ENCODE assay signal across 30 mouse cellular contexts in genomic region chr12:52146639-52147038, GRCm38 (mm10). TPM values are rescaled to one million over a fixed set of nuclear protein-coding genes. Genes with fewer than 3 reads are reported as not detected.
DNase-seq lines count a peak whose midpoint lies in the region; ATAC-seq and TF ChIP-seq lines count a peak whose summit lies in the region.
"Had no signal": no experiment of that assay in that cellular context is flagged by ENCODE, and none has a peak within 500 bp of the region (broad histone marks: within the 10 kb centered on the region; RNA-seq: fewer than 3 reads in every experiment).

No protein-coding gene starts in this region.

- no peak for TF ChIP-seq CTCF in MEL (IDR thresholded peaks at IDR 0.05 in 2 of 3, conservative IDR thresholded peaks at IDR 0.05 in 1 of 3; ENCODE audit: control insufficient read depth in 1 of 3, insufficient read depth in 1 of 3, low read depth in 2 of 3, low read length in 3 of 3, poor library complexity in 1 of 3, severe bottlenecking in 1 of 3)

- peaks cover 7% of the 10 kb centered on the region; the same call in 1 of the 2 replicates for H3K36me3 ChIP-seq in heart, embryonic 10.5 days
- H3K36me3 ChIP-seq in heart, embryonic 12.5 days: peaks cover 6% of the 10 kb centered on the region; the same call in 1 of the 2 replicates
- H3K36me3 ChIP-seq in MEL (ENCODE audit: control insufficient read depth in 1 of 2, insufficient read depth in 2 of 2, low read length in 2 of 2): peaks cover 0 to 24% of the 10 kb centered on the region in 2 experiments; a peak in 2 of 4 replicates
- 0 out of 2 replicates have a peak, but pooled peaks cover 6% of the 10 kb centered on the region for H3K36me3 ChIP-seq in liver, embryonic 13.5 days

- no peaks in the 10 kb centered on the region for H3K27me3 ChIP-seq in heart, embryonic 10.5 days (ENCODE audit: insufficient read depth, poor library complexity, severe bottlenecking)
- H3K27me3 ChIP-seq in heart, embryonic 12.5 days (replicated peaks): no peaks in the 10 kb centered on the region
- no peaks in the 10 kb centered on the region for H3K27me3 ChIP-seq in MEL (ENCODE audit: control insufficient read depth in 1 of 2, insufficient read depth in 2 of 2, low read length in 2 of 2)
- H3K27me3 ChIP-seq in liver, embryonic 13.5 days: no peaks in the 10 kb centered on the region
- H3K27me3 ChIP-seq: embryonic facial prominence, embryonic 13.5 days; forebrain, embryonic 12.5 days; heart, embryonic 15.5 days; hindbrain, embryonic 13.5 days; Patski had no signal

- no peak for TF ChIP-seq POLR2A in MEL (IDR thresholded peaks at IDR 0.05; ENCODE audit: control insufficient read depth in 1 of 2, insufficient read depth in 1 of 2, low read depth in 1 of 2, low read length in 2 of 2, poor library complexity in 1 of 2)

- H3K4me1 ChIP-seq in heart, embryonic 10.5 days: no peaks in the 10 kb centered on the region
- no peaks in the 10 kb centered on the region for H3K4me1 ChIP-seq in heart, embryonic 12.5 days (replicated peaks)
- H3K4me1 ChIP-seq in MEL (ENCODE audit: control insufficient read depth in 1 of 2, insufficient read depth in 2 of 2, low read length in 2 of 2): peaks cover 10 to 28% of the 10 kb centered on the region in 2 experiments
- peaks cover 6% of the 10 kb centered on the region; the same call in 1 of the 2 replicates for H3K4me1 ChIP-seq in liver, embryonic 13.5 days (replicated peaks)
- H3K4me1 ChIP-seq: embryonic facial prominence, embryonic 10.5 days; embryonic facial prominence, embryonic 13.5 days; forebrain, embryonic 12.5 days; heart, embryonic 15.5 days; hindbrain, embryonic 10.5 days; hindbrain, embryonic 13.5 days had no signal

- no peak overlapping the region for H3K4me3 ChIP-seq in heart, embryonic 10.5 days
- no peak overlapping the region for H3K4me3 ChIP-seq in heart, embryonic 12.5 days
- H3K4me3 ChIP-seq in MEL (ENCODE audit: control insufficient read depth in 1 of 2, insufficient read depth in 1 of 2, low read depth in 2 of 2, low read length in 2 of 2): peak overlapping the region in 1 of 2 experiments; percentile 28; a peak in 2 of 4 replicates
- no peak overlapping the region for H3K4me3 ChIP-seq in liver, embryonic 13.5 days (replicated peaks)
- H3K4me3 ChIP-seq: embryonic facial prominence, embryonic 10.5 days; embryonic facial prominence, embryonic 13.5 days; erythroblast, embryonic 14.5 days; forebrain, embryonic 12.5 days; heart, adult 2 months; heart, embryonic 15.5 days; hindbrain, embryonic 10.5 days; hindbrain, embryonic 13.5 days had no signal

- ATAC-seq in heart, embryonic 12.5 days (ENCODE audit: insufficient number of reproducible peaks, low FRiP score): no peak
- peak; percentile 41; the same call in 1 of the 2 replicates for ATAC-seq in liver, embryonic 13.5 days (ENCODE audit: low read depth)
- peak; percentile 81 for ATAC-seq in megakaryocyte-erythroid progenitor cell, adult 5-6 weeks (replicated peaks; ENCODE audit: low FRiP score, low TSS enrichment, poor library complexity, severe bottlenecking)
- ATAC-seq: forebrain, embryonic 16.5 days; hindbrain, embryonic 16.5 days; Patski had no signal

- WGBS in heart, embryonic 10.5 days: 54% methylated on average over 2 of the region's 2 CpGs
- WGBS in heart, embryonic 12.5 days: 58% methylated on average over 2 of the region's 2 CpGs
- WGBS in liver, embryonic 13.5 days (ENCODE audit: insufficient replicate concordance): 45% methylated on average over 2 of the region's 2 CpGs

- 0 out of 2 replicates have a peak overlapping the region, but pooled peaks have one; percentile 7 for H3K27ac ChIP-seq in heart, embryonic 10.5 days
- H3K27ac ChIP-seq in heart, embryonic 12.5 days (ENCODE audit: poor library complexity, severe bottlenecking): no peak overlapping the region
- H3K27ac ChIP-seq in MEL (ENCODE audit: control insufficient read depth, low read depth, low read length): peak overlapping the region; percentile 60
- H3K27ac ChIP-seq in liver, embryonic 13.5 days: no peak overlapping the region
- H3K27ac ChIP-seq: embryonic facial prominence, embryonic 10.5 days; embryonic facial prominence, embryonic 13.5 days; forebrain, embryonic 12.5 days; heart, adult 2 months; heart, embryonic 15.5 days; hindbrain, embryonic 10.5 days; hindbrain, embryonic 13.5 days had no signal

- DNase-seq in heart, embryonic 10.5 days (ENCODE audit: low spot score): no peak
- peak; percentile 78 for DNase-seq in MEL (ENCODE audit: low read depth, low spot score)
- no peak for DNase-seq in liver, embryonic 13.5 days
- DNase-seq in right cerebral cortex, adult 2 months (ENCODE audit: low spot score in 2 of 2): no peak
- no peak for DNase-seq in layer of hippocampus, postnatal 14 days (ENCODE audit: low spot score in 2 of 2)
- DNase-seq: adrenal gland, postnatal 10 days; adrenal gland, postnatal 36 days; cerebellum, adult 11-12 months; cerebellum, adult 8-10 months; cerebellum, postnatal 10 days; cerebellum, postnatal 36 days; embryo, embryonic 11 days; gastrocnemius, postnatal 10 days; gastrocnemius, postnatal 36 days; heart, adult 2 months; heart, postnatal 10 days; heart, postnatal 36 days had no signal

- H3K9ac ChIP-seq in heart, embryonic 12.5 days: no peak overlapping the region
- no peak overlapping the region for H3K9ac ChIP-seq in MEL (ENCODE audit: control insufficient read depth, low read depth, low read length, poor library complexity, severe bottlenecking)
- no peak overlapping the region for H3K9ac ChIP-seq in liver, embryonic 13.5 days
- H3K9ac ChIP-seq: embryonic facial prominence, embryonic 13.5 days; forebrain, embryonic 12.5 days; heart, embryonic 15.5 days; hindbrain, embryonic 13.5 days had no signal

- no peaks in the 10 kb centered on the region for H3K79me2 ChIP-seq in MEL (ENCODE audit: control insufficient read depth, insufficient read depth, low read length, poor library complexity)

- no peaks in the 10 kb centered on the region for H3K9me3 ChIP-seq in heart, embryonic 10.5 days
- H3K9me3 ChIP-seq in heart, embryonic 12.5 days (replicated peaks): 0 out of 2 replicates have a peak, but pooled peaks cover 3% of the 10 kb centered on the region
- H3K9me3 ChIP-seq in MEL (replicated peaks; ENCODE audit: insufficient read depth, low read length): no peaks in the 10 kb centered on the region
- no peaks in the 10 kb centered on the region for H3K9me3 ChIP-seq in liver, embryonic 13.5 days (replicated peaks)
- H3K9me3 ChIP-seq: embryonic facial prominence, embryonic 13.5 days; forebrain, embryonic 12.5 days; heart, embryonic 15.5 days; hindbrain, embryonic 13.5 days had no signal

- TF ChIP-seq EP300 in MEL (IDR thresholded peaks at IDR 0.05; ENCODE audit: low read depth in 1 of 2, low read length in 2 of 2): peak; percentile 96

- no peak for TF ChIP-seq RAD21 in MEL (IDR thresholded peaks at IDR 0.05; ENCODE audit: low read depth, low read length)

- H3K4me2 ChIP-seq in heart, embryonic 12.5 days: no peak overlapping the region
- no peak overlapping the region for H3K4me2 ChIP-seq in liver, embryonic 13.5 days
- H3K4me2 ChIP-seq: embryonic facial prominence, embryonic 13.5 days; forebrain, embryonic 12.5 days; heart, embryonic 11.5 days; heart, embryonic 15.5 days; hindbrain, embryonic 13.5 days had no signal

TF ChIP-seq in MEL, 35 proteins besides CTCF, POLR2A, EP300 and RAD21:
- TF ChIP-seq BHLHE40 (IDR thresholded peaks at IDR 0.05; ENCODE audit: borderline replicate concordance, low read depth, low read length) (no peak), GATA1 (IDR thresholded peaks at IDR 0.05; ENCODE audit: low read depth, low read length) (peak; percentile 95), MEF2A (IDR thresholded peaks at IDR 0.05; ENCODE audit: extremely low read depth, insufficient replicate concordance, low read depth, low read length, poor library complexity, severe bottlenecking) (no peak), TAL1 (IDR thresholded peaks at IDR 0.05; ENCODE audit: low read length) (peak; percentile 88), TCF12 (IDR thresholded peaks at IDR 0.05; ENCODE audit: low read depth, low read length) (peak; percentile 96), MYB (IDR thresholded peaks at IDR 0.05; ENCODE audit: low read depth, low read length) (0 out of 2 replicates have a peak, but pooled peaks have one; percentile 39), CHD1 (IDR thresholded peaks at IDR 0.05; ENCODE audit: low read depth, low read length) (no peak), ELF1 (IDR thresholded peaks at IDR 0.05; ENCODE audit: low read depth, low read length) (no peak), MAFK (IDR thresholded peaks at IDR 0.05; ENCODE audit: borderline replicate concordance, low read depth, low read length) (peak; percentile 23; the same call in 1 of the 2 replicates), ETS1 (IDR thresholded peaks at IDR 0.05; ENCODE audit: low read depth, low read length) (peak; percentile 69), SIN3A (IDR thresholded peaks at IDR 0.05; ENCODE audit: low read length) (peak; percentile 55; the same call in 1 of the 2 replicates), ZKSCAN1 (IDR thresholded peaks at IDR 0.05; ENCODE audit: low read depth, low read length) (no peak), RCOR1 (IDR thresholded peaks at IDR 0.05; ENCODE audit: low read depth, low read length) (peak; percentile 81)

RNA-seq across cellular contexts. Expression of gene Nubpl, which starts 49.1 kb away (rescaled TPM):
- 11.4 and 13.6 TPM in 2 replicates for polyA plus RNA-seq in heart, embryonic 10.5 days (2016; fragmentation: Nextera tagmentation; extraction: Ambion mirVana)
- polyA plus RNA-seq in heart, embryonic 12.5 days (2016; fragmentation: Nextera tagmentation; extraction: Ambion mirVana): 11.0 and 11.6 TPM in 2 replicates
- total RNA-seq in MEL (2012; rRNA removed): 4.3 and 5.2 TPM in 2 replicates
- polyA plus RNA-seq in MEL (2012; ENCODE audit: insufficient read depth in 1 of 2, insufficient read length in 2 of 2, low read depth in 1 of 2, low replicate concordance in 2 of 2, missing spikeins in 1 of 2): 1 to 10 TPM in 1 of 2 experiments, not detected in 1; 4.7 TPM
- polyA plus RNA-seq in liver, embryonic 13.5 days (2015; fragmentation: Nextera tagmentation; extraction: Ambion mirVana): 6.2 and 6.3 TPM in 2 replicates
- 7.5 and 8.8 TPM in 2 replicates for total RNA-seq in megakaryocyte-erythroid progenitor cell, adult 5-6 weeks (2014; fragmentation: Nextera tagmentation)
- 5.2 and 9.4 TPM in 2 replicates for total RNA-seq in megakaryocyte-erythroid progenitor cell, adult 5-6 weeks (2017)
- total RNA-seq in layer of hippocampus, postnatal 14 days (2021): 1 to 10 TPM; 5.1 to 5.4 TPM

Comparison
In these comparisons a context has a peak if more than half of its experiments do, and no peak if none do; other contexts are left out.
1. H3K27ac ChIP-seq: peak in heart, embryonic 10.5 days (single experiment) and MEL (single experiment); none in heart, embryonic 12.5 days (single experiment) and liver, embryonic 13.5 days (single experiment).